Mouse (Mus musculus): ENCODE measurements around the gene Bpifb1. TPM values are rescaled to one million over a fixed set of nuclear protein-coding genes. Genes with fewer than 3 reads are reported as not detected.

The Bpifb1 gene
- polyA plus RNA-seq, 1 experiment: 1.5 TPM

GRCm38 (mm10) chr2:154204630-154205029 is 14.0 kb downstream of the Bpifb1 start:
- Histone ChIP-seq H3K27me3 (ENCODE audit: control insufficient read depth, insufficient read depth, low read length) (no peaks in the 10 kb centered on the region), H3K27ac (ENCODE audit: control insufficient read depth, insufficient read depth, low read length) (no peak overlapping the region), H3K4me3 (ENCODE audit: control insufficient read depth, insufficient read depth, low read length) (no peak overlapping the region), H3K4me1 (replicated peaks; ENCODE audit: control insufficient read depth, insufficient read depth, low read length) (no peaks in the 10 kb centered on the region), H3K36me3 (ENCODE audit: control insufficient read depth, insufficient read depth, low read length) (no peaks in the 10 kb centered on the region)
- 95% methylated on average over 4 of the region's 4 CpGs for WGBS
- TF ChIP-seq CTCF (IDR thresholded peaks at IDR 0.05; ENCODE audit: borderline replicate concordance, control insufficient read depth, extremely low read depth, insufficient read depth, low read length, poor library complexity) (no peak), POLR2A (IDR thresholded peaks at IDR 0.05; ENCODE audit: control insufficient read depth, extremely low read depth, insufficient read depth, low read length, poor library complexity) (no peak)
- DNase-seq: no peak

- TF ChIP-seq CTCF (IDR thresholded peaks at IDR 0.05; ENCODE audit: borderline replicate concordance, control insufficient read depth, extremely low read depth, insufficient read depth, low read length, poor library complexity): no peak
- no peak for TF ChIP-seq POLR2A (IDR thresholded peaks at IDR 0.05; ENCODE audit: control insufficient read depth, extremely low read depth, insufficient read depth, low read length, poor library complexity)
- peak; percentile 19 for DNase-seq
- no peaks in the 10 kb centered on the region for H3K36me3 ChIP-seq (ENCODE audit: control insufficient read depth, insufficient read depth, low read length)
- no peak overlapping the region for H3K4me3 ChIP-seq (ENCODE audit: control insufficient read depth, insufficient read depth, low read length)
- H3K4me1 ChIP-seq (replicated peaks; ENCODE audit: control insufficient read depth, insufficient read depth, low read length): no peaks in the 10 kb centered on the region
- no peak overlapping the region for H3K27ac ChIP-seq (ENCODE audit: control insufficient read depth, insufficient read depth, low read length)
- no peaks in the 10 kb centered on the region for H3K27me3 ChIP-seq (ENCODE audit: control insufficient read depth, insufficient read depth, low read length)
- 67% methylated on average over 7 of the region's 7 CpGs for WGBS
Measured at GRCm38 (mm10) chr2:154206908-154207307, 16.3 kb downstream of the Bpifb1 start.

- Histone ChIP-seq H3K36me3 (ENCODE audit: control insufficient read depth, insufficient read depth, low read length) (no peaks in the 10 kb centered on the region), H3K4me1 (replicated peaks; ENCODE audit: control insufficient read depth, insufficient read depth, low read length) (no peaks in the 10 kb centered on the region), H3K27ac (ENCODE audit: control insufficient read depth, insufficient read depth, low read length) (no peak overlapping the region), H3K4me3 (ENCODE audit: control insufficient read depth, insufficient read depth, low read length) (no peak overlapping the region), H3K27me3 (ENCODE audit: control insufficient read depth, insufficient read depth, low read length) (no peaks in the 10 kb centered on the region)
- TF ChIP-seq POLR2A (IDR thresholded peaks at IDR 0.05; ENCODE audit: control insufficient read depth, extremely low read depth, insufficient read depth, low read length, poor library complexity) (no peak), CTCF (IDR thresholded peaks at IDR 0.05; ENCODE audit: borderline replicate concordance, control insufficient read depth, extremely low read depth, insufficient read depth, low read length, poor library complexity) (no peak)
- DNase-seq: no peak
- 8% methylated on average over 3 of the region's 3 CpGs for WGBS
Measured at GRCm38 (mm10) chr2:154209112-154209511, 18.5 kb downstream of the Bpifb1 start.

GRCm38 (mm10) chr2:154211121-154211520 is 20.5 kb downstream of the Bpifb1 start:
- no peak overlapping the region for H3K27ac ChIP-seq (ENCODE audit: control insufficient read depth, insufficient read depth, low read length)
- H3K27me3 ChIP-seq (ENCODE audit: control insufficient read depth, insufficient read depth, low read length): no peaks in the 10 kb centered on the region
- WGBS: 44% methylated on average over 1 of the region's 1 CpGs
- no peaks in the 10 kb centered on the region for H3K4me1 ChIP-seq (replicated peaks; ENCODE audit: control insufficient read depth, insufficient read depth, low read length)
- no peak for DNase-seq
- no peak overlapping the region for H3K4me3 ChIP-seq (ENCODE audit: control insufficient read depth, insufficient read depth, low read length)
- no peaks in the 10 kb centered on the region for H3K36me3 ChIP-seq (ENCODE audit: control insufficient read depth, insufficient read depth, low read length)
- TF ChIP-seq POLR2A (IDR thresholded peaks at IDR 0.05; ENCODE audit: control insufficient read depth, extremely low read depth, insufficient read depth, low read length, poor library complexity) (no peak), CTCF (IDR thresholded peaks at IDR 0.05; ENCODE audit: borderline replicate concordance, control insufficient read depth, extremely low read depth, insufficient read depth, low read length, poor library complexity) (no peak)

GRCm38 (mm10) chr2:154211881-154212280 is 21.3 kb downstream of the Bpifb1 start:
- no peaks in the 10 kb centered on the region for H3K36me3 ChIP-seq (ENCODE audit: control insufficient read depth, insufficient read depth, low read length)
- WGBS: 89% methylated on average over 4 of the region's 4 CpGs
- no peak overlapping the region for H3K27ac ChIP-seq (ENCODE audit: control insufficient read depth, insufficient read depth, low read length)
- no peak overlapping the region for H3K4me3 ChIP-seq (ENCODE audit: control insufficient read depth, insufficient read depth, low read length)
- TF ChIP-seq POLR2A (IDR thresholded peaks at IDR 0.05; ENCODE audit: control insufficient read depth, extremely low read depth, insufficient read depth, low read length, poor library complexity): no peak
- no peak for TF ChIP-seq CTCF (IDR thresholded peaks at IDR 0.05; ENCODE audit: borderline replicate concordance, control insufficient read depth, extremely low read depth, insufficient read depth, low read length, poor library complexity)
- no peaks in the 10 kb centered on the region for H3K4me1 ChIP-seq (replicated peaks; ENCODE audit: control insufficient read depth, insufficient read depth, low read length)
- no peak for DNase-seq
- H3K27me3 ChIP-seq (ENCODE audit: control insufficient read depth, insufficient read depth, low read length): no peaks in the 10 kb centered on the region

- Histone ChIP-seq H3K27me3 (ENCODE audit: control insufficient read depth, insufficient read depth, low read length) (no peaks in the 10 kb centered on the region), H3K36me3 (ENCODE audit: control insufficient read depth, insufficient read depth, low read length) (no peaks in the 10 kb centered on the region), H3K4me1 (replicated peaks; ENCODE audit: control insufficient read depth, insufficient read depth, low read length) (no peaks in the 10 kb centered on the region), H3K4me3 (ENCODE audit: control insufficient read depth, insufficient read depth, low read length) (no peak overlapping the region), H3K27ac (ENCODE audit: control insufficient read depth, insufficient read depth, low read length) (no peak overlapping the region)
- WGBS: 8% methylated on average over 5 of the region's 5 CpGs
- DNase-seq: peak; percentile 68
- TF ChIP-seq CTCF (IDR thresholded peaks at IDR 0.05; ENCODE audit: borderline replicate concordance, control insufficient read depth, extremely low read depth, insufficient read depth, low read length, poor library complexity) (peak; percentile 64; the same call in 1 of the 2 replicates), POLR2A (IDR thresholded peaks at IDR 0.05; ENCODE audit: control insufficient read depth, extremely low read depth, insufficient read depth, low read length, poor library complexity) (no peak)
Measured at GRCm38 (mm10) chr2:154215191-154215590, 24.6 kb downstream of the Bpifb1 start.

- no peaks in the 10 kb centered on the region for H3K36me3 ChIP-seq (ENCODE audit: control insufficient read depth, insufficient read depth, low read length)
- no peak for DNase-seq
- H3K27ac ChIP-seq (ENCODE audit: control insufficient read depth, insufficient read depth, low read length): no peak overlapping the region
- 72% methylated on average over 5 of the region's 5 CpGs for WGBS
- TF ChIP-seq CTCF (IDR thresholded peaks at IDR 0.05; ENCODE audit: borderline replicate concordance, control insufficient read depth, extremely low read depth, insufficient read depth, low read length, poor library complexity) (no peak), POLR2A (IDR thresholded peaks at IDR 0.05; ENCODE audit: control insufficient read depth, extremely low read depth, insufficient read depth, low read length, poor library complexity) (no peak)
- H3K27me3 ChIP-seq (ENCODE audit: control insufficient read depth, insufficient read depth, low read length): no peaks in the 10 kb centered on the region
- H3K4me1 ChIP-seq (replicated peaks; ENCODE audit: control insufficient read depth, insufficient read depth, low read length): 0 out of 2 replicates have a peak, but pooled peaks cover 3% of the 10 kb centered on the region
- H3K4me3 ChIP-seq (ENCODE audit: control insufficient read depth, insufficient read depth, low read length): no peak overlapping the region
Measured at GRCm38 (mm10) chr2:154219950-154220349, 29.3 kb downstream of the Bpifb1 start.

Data from thymus, adult 2 months (tissue).